Mouse (Mus musculus): ENCODE data around the gene Gm10964.

Gene Gm10964

GRCm38 (mm10) chr3:103734696-103735519 lies 4.3 kb upstream of the Gm10964 start:
- peak; percentile 94 for DNase-seq (ENCODE audit: low read depth)

GRCm38 (mm10) chr3:103735776-103736600 lies 3.2 kb upstream of the Gm10964 start:
- DNase-seq (ENCODE audit: low read depth): no peak

- no peak for DNase-seq (ENCODE audit: low read depth)
Observed at GRCm38 (mm10) chr3:103737061-103737754, 2.0 kb upstream of the Gm10964 start.

- DNase-seq (ENCODE audit: low read depth): peak; percentile 75
Observed at GRCm38 (mm10) chr3:103737778-103738571, 1.2 kb upstream of the Gm10964 start, which contains the start of gene Olfml3. Olfml3 (minus strand) TSS chr3:103738001.

- no peak for DNase-seq (ENCODE audit: low read depth)
Observed at GRCm38 (mm10) chr3:103740342-103740741, 1.2 kb downstream of the Gm10964 start.

GRCm38 (mm10) chr3:103743208-103743607 lies 4.0 kb downstream of the Gm10964 start:
- DNase-seq (ENCODE audit: low read depth): no peak

GRCm38 (mm10) chr3:103745001-103745770 lies 6.0 kb downstream of the Gm10964 start:
- DNase-seq (ENCODE audit: low read depth): no peak

- DNase-seq (ENCODE audit: low read depth): no peak
Observed at GRCm38 (mm10) chr3:103746711-103747110, 7.5 kb downstream of the Gm10964 start.

- no peak for DNase-seq (ENCODE audit: low read depth)
Observed at GRCm38 (mm10) chr3:103751558-103751957, 12.4 kb downstream of the Gm10964 start.

GRCm38 (mm10) chr3:103755351-103755750 lies 16.2 kb downstream of the Gm10964 start:
- DNase-seq (ENCODE audit: low read depth): no peak

GRCm38 (mm10) chr3:103756920-103757319 lies 17.8 kb downstream of the Gm10964 start:
- DNase-seq (ENCODE audit: low read depth): no peak

- DNase-seq (ENCODE audit: low read depth): no peak
Observed at GRCm38 (mm10) chr3:103758456-103758855, 19.3 kb downstream of the Gm10964 start.

- DNase-seq (ENCODE audit: low read depth): peak; percentile 40
Observed at GRCm38 (mm10) chr3:103759261-103759970, 20.2 kb downstream of the Gm10964 start.

GRCm38 (mm10) chr3:103766789-103767188 lies 27.6 kb downstream of the Gm10964 start:
- DNase-seq (ENCODE audit: low read depth): no peak

- DNase-seq (ENCODE audit: low read depth): peak; percentile 87
Observed at GRCm38 (mm10) chr3:103771531-103772130, 32.5 kb downstream of the Gm10964 start.

GRCm38 (mm10) chr3:103772846-103773245 lies 33.7 kb downstream of the Gm10964 start:
- DNase-seq (ENCODE audit: low read depth): no peak

- no peak for DNase-seq (ENCODE audit: low read depth)
Observed at GRCm38 (mm10) chr3:103773508-103773907, 34.3 kb downstream of the Gm10964 start.

- no peak for DNase-seq (ENCODE audit: low read depth)
Observed at GRCm38 (mm10) chr3:103774009-103774408, 34.8 kb downstream of the Gm10964 start.

GRCm38 (mm10) chr3:103777940-103778339 lies 38.8 kb downstream of the Gm10964 start:
- DNase-seq (ENCODE audit: low read depth): no peak

GRCm38 (mm10) chr3:103778660-103779059 lies 39.5 kb downstream of the Gm10964 start:
- DNase-seq (ENCODE audit: low read depth): no peak
